Mouse (Mus musculus): ENCODE measurements around the gene Ooep.
"Not testable (repeated sequence)": the region's sequence is repeated elsewhere in the genome, so short reads cannot be mapped to it uniquely, and the experiment has no call there.

The Ooep gene

GRCm38 (mm10) chr9:78367959-78368358 lies 10.6 kb downstream of the Ooep start, which contains the start of gene Dppa5a:
Dppa5a (minus strand) TSS chr9:78368177.
- DNase-seq (ENCODE audit: low spot score) = not testable (repeated sequence)

DNA sequence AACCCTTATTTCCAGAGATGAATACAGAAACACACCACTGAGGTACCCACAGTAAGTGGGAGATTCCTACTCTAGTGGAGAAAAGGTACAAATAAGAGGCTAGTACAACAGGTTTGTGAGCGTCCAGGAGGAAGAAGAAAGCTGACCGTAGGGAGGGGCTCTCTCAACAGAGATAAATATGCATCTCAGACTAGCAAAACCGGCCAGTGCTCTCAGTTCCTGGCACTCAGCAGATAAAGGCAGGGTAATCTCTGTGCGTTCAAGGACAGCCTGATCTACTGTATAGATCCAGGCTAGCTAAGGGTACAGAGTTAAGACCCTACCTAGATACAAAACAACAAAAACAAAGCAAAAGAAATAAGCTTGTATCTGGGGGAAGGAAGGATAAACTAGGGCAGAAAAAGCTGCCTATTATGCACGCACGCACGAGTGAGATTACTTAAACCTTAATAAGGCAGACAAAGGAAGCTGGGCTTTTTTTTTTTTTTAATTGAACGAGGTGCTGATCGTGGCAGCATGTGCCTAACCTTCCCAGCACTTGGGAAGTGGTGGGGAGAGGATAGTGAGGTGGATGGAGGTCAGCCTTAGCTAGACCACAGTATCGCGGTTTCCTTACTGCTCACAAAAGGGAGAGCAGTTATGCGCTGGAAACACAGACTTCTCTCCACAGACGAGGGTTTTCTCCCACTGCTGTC lies 12.5 kb downstream of the Ooep start:
- DNase-seq (ENCODE audit: low spot score) = no peak

GRCm38 (mm10) chr9:78364701-78365100 lies 13.8 kb downstream of the Ooep start:
- no peak for DNase-seq (ENCODE audit: low spot score)

- no peak for DNase-seq (ENCODE audit: low spot score)
Measured at GRCm38 (mm10) chr9:78363374-78363773, 15.2 kb downstream of the Ooep start.

- DNase-seq (ENCODE audit: low spot score) = no peak
Measured at GRCm38 (mm10) chr9:78360484-78360872, 18.0 kb downstream of the Ooep start.

GRCm38 (mm10) chr9:78359750-78360483 lies 18.6 kb downstream of the Ooep start:
- no peak for DNase-seq (ENCODE audit: low spot score)

DNA sequence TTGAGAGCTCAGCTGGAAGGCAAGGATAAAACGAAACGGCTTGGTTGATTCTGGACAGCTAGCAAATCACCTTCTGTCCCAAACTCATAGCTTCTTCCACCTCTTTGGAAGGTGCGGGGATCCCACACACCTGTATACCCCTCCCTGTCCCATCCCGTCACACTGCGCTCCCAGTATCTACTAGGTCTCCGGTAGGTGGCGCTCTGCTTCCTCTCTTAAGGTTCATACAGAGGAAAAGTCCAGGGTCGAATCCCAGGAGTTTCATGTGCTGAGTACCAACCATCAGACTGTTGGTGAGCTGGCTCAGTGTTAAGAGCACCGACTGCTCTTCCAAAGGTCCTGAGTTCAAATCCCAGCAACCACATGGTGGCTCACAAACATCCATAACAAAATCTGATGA lies 20.5 kb downstream of the Ooep start:
- DNase-seq (ENCODE audit: low spot score) = no peak

DNA sequence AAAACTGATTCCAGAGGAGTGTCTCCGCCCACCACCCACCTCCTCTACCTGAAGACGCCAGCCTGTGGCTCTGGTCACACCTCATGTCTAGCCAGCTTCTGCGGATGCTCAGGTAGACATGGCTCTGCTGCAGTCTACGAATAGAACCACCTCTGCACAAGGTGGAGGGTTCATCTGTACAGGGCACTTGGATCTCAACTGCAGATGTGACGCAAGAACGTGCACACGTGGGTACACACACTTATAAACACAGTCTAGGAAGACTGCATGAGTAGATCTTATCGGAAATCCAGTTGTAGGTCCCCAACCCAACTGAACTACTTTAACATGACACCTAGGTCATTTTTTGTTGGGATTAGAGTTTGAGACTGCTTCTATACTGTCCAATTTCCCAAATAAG lies 22.9 kb downstream of the Ooep start, which contains the start of gene Gsta2:
Gene Gsta2, minus strand, starts transcription at position 178 of the 400 bp plus-strand sequence.
- DNase-seq (ENCODE audit: low spot score) = no peak

GRCm38 (mm10) chr9:78354665-78355578 lies 23.6 kb downstream of the Ooep start:
- no peak for DNase-seq (ENCODE audit: low spot score)

- no peak for DNase-seq (ENCODE audit: low spot score)
Measured at GRCm38 (mm10) chr9:78351504-78352220, 26.9 kb downstream of the Ooep start.

- DNase-seq (ENCODE audit: low spot score) = not testable (repeated sequence)
Measured at GRCm38 (mm10) chr9:78350007-78350406, 28.5 kb downstream of the Ooep start.

- not testable (repeated sequence) for DNase-seq (ENCODE audit: low spot score)
Measured at GRCm38 (mm10) chr9:78349141-78349540, 29.4 kb downstream of the Ooep start.

- DNase-seq (ENCODE audit: low spot score) = not testable (repeated sequence)
Measured at GRCm38 (mm10) chr9:78348206-78349004, 30.1 kb downstream of the Ooep start.

DNA sequence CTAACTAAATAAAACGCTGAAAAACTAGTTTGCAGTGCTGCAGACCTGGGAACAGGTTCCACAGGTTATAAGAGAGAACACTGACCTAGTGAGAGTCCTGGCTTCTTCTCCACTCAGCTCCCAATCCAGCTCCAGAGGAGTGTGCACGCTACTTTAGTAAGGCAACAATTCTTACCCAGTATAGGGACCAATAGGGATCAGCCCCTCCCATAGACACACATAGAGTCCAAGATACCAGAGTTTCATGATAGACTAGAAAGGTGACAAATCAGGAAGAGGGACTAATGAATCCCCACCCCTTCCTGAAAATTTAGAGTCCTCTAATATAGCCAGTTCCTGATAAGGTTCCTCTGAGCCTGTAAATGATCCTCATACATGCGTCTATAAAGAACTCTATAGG lies 31.5 kb downstream of the Ooep start:
- no peak for DNase-seq (ENCODE audit: low spot score)

DNA sequence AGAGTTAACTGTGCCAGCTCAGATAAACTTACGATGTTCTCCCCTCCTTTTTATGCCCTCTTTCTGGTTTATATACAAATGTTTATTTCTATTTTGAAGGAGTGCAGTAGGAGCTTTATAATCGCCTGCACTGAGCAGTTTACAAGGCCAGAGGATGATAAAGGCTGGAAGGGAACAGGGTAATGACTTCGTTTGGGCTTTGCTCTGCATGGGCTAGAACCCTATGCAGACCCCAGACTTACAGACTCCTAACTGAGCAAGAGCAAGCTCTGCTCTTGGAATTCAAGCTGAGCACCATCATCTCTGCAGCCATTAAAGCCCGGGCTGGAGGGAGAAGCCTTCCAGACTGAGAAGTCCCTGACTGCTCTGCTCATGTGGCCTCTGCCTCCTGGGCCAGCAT lies 33.3 kb downstream of the Ooep start:
- DNase-seq (ENCODE audit: low spot score) = not testable (repeated sequence)

- DNase-seq (ENCODE audit: low spot score) = not testable (repeated sequence)
Measured at GRCm38 (mm10) chr9:78343055-78343454, 35.5 kb downstream of the Ooep start.

GRCm38 (mm10) chr9:78342494-78342893 lies 36.0 kb downstream of the Ooep start:
- DNase-seq (ENCODE audit: low spot score) = not testable (repeated sequence)

DNA sequence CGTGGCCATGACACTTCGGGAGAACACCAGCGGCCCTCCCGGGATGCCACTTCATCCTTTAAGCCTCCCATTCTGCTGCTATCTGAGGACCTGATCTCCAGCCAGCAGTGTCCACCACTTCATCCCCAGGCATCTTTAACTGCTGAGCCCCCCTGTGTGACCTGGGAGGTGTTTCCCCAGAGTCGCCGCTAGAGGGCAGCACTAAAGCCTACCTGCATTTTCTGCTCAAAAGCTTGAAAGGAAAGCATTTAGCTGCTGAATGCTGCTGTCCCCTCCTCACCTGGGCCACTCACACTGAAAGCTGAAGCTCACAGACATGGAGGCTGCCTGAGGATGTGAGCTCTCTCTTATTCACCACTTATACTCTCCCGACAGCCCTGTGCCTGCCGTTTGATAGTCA lies 38.2 kb downstream of the Ooep start:
- DNase-seq (ENCODE audit: low spot score) = not testable (repeated sequence)

DNA sequence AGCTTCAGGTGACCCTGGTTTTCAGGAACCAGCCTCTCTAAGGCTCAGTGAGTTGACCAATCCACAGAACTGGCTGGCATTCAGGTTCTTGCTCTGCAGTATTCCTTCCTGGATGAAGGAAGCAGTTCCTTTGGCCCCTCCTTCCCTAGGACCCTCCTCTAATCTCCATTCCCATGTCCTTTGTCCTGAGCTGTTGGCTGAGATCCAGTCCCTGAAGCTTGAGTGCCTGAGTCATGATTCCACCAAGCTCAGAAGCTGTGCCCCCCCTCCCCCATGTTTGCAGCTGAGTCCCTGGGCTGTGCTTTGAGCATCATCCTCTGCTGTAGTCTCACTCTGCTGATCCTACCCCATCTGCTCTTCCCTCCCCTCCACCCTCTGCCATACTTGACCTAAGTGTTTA lies 41.5 kb downstream of the Ooep start:
- not testable (repeated sequence) for DNase-seq (ENCODE audit: low spot score)

- not testable (repeated sequence) for DNase-seq (ENCODE audit: low spot score)
Measured at GRCm38 (mm10) chr9:78327289-78327688, 51.2 kb downstream of the Ooep start, which contains the start of gene Omt2b. Omt2b (plus strand) TSS chr9:78327589.
